Mouse (Mus musculus): ENCODE results near the gene Agbl3. TPM values are rescaled to one million over a fixed set of nuclear protein-coding genes. Genes with fewer than 3 reads are reported as not detected.

Gene Agbl3
- total RNA-seq, 1 experiment from 2014 or later = 6.1 TPM

DNA sequence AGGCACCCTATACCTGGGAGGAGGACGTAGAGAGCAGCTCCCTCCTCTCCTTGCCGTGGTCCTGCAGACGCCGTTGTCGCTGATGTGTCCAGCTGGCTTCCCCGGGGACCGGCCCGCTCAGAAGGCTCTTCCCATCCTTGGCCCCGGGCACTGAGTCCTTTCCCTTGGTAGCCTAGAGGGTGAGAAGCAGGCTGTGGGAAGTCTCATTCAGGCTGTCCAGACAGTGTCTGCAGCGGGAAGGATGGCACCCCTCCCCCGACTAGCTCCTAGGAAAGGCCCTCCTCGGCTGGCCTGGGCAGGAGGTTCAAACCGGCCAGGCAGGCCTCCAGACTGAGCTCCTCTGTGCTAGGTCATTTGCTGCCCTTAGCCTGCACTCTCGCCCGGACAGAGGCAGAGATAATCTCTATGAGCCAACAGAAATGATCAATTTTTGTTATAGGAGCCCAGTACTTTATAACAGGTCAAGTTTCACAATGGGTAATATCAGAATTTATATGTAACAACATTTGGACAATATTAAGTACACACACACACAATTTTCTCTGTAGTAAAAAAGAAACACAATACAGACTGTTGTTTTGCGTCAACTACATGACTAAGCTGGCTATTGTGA is 116.0 kb downstream of the Agbl3 start:
- no peak for ATAC-seq (ENCODE audit: extremely low read depth, insufficient number of reproducible peaks, low FRiP score, poor library complexity, severe bottlenecking)

DNA sequence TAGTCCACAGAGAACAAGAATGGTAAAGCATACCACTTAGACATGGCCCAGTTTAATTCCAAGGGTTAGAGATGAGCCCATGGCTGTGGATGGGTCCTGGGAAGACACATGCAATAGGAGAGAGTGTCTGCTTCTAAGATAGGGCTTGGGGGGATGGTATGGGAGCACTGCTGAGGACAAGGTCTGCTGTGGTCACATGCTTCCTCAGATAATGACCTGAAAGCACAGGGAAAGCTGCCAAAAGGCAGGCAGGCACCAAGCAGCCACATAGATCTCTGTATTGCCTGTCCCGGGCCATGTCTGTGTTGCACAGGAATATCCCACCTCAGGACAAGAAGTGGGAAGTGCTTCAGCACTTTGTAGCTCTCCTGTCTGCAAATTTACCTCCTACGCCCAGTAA is 118.9 kb downstream of the Agbl3 start:
- ATAC-seq (ENCODE audit: extremely low read depth, insufficient number of reproducible peaks, low FRiP score, poor library complexity, severe bottlenecking) = no peak

DNA sequence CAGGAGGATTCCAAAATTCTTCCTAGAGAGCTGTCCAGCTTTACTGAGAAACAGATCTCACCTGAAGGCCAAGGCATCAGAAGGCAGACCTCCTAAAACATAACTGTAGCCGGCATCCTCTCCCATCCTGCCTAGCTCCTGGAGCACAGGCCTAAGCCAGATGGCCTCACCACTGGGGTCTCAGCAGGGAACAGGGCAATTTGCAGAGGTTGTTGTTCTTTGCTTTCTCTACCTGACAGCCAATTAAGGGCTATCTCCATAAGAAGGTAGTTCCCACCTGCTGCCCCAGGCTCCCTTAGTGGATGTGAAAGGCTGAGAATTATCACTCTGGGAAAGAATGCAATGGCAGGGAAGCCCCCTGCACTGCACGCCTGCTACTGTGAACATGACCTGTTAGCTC is 120.8 kb downstream of the Agbl3 start:
- no peak for ATAC-seq (ENCODE audit: extremely low read depth, insufficient number of reproducible peaks, low FRiP score, poor library complexity, severe bottlenecking)

DNA sequence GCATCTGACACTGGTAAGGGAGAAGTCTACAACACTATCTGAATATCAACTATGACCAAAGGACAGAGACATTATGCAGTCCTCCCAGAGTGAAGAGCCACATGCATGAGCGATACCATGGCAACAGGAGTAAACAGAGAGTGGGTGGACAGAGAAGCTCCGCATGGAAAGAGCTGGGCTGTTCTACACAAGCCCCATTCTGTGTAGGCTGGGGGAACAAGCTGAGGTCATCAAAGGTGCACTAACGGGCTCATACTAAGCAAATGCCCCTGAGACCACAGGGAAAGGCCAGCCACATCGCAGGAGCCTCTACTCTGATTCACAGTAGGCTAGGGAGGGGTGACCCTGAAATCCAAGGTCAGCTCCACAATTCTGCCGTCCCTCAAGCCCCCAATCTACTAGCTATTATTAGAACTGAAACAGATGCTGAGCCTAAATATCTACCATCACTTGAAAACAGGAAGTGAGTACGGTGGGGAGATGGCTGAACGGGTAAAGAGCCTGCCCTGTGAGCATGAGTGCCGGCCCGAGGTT is 121.7 kb downstream of the Agbl3 start:
- peak; percentile 68 for ATAC-seq (ENCODE audit: extremely low read depth, insufficient number of reproducible peaks, low FRiP score, poor library complexity, severe bottlenecking)

DNA sequence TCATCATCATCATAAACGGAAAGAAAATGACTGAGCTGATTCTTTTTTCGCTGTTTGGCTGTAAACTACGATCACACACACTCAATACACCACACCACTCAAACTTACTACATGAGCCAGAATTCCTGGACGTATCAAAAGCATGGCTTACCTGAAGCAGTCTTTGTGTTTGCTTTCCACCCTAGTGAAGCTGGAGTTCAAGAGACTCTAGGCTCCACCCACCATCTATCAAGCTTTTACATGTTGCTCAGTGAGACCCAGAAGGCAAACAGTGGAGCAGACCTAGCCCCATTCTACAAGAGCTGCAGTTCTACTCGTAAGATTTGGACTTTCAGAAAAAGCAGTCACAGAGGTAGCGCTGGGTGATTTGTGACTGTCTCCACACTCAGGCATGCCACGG is 122.3 kb downstream of the Agbl3 start:
- ATAC-seq (ENCODE audit: extremely low read depth, insufficient number of reproducible peaks, low FRiP score, poor library complexity, severe bottlenecking) = no peak

DNA sequence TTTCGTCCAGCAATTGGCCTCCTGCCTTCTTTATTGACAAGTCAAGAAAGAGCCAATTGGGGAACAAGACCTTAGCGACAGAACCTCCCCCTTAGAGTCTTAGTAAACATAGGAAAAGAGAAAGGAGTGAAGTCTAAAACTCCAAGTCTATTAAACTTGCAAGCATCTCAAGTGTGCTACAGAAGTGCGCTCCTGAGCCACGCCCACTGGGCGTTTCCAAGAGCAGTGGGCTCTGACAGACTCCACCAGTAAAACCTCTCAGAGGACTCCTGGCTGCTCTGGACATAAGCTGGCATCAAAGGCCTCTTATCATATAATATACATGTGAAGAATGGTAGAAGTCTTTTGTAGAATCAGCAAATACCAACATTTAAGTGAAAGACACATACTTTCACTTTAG is 123.2 kb downstream of the Agbl3 start:
- ATAC-seq (ENCODE audit: extremely low read depth, insufficient number of reproducible peaks, low FRiP score, poor library complexity, severe bottlenecking) = no peak

DNA sequence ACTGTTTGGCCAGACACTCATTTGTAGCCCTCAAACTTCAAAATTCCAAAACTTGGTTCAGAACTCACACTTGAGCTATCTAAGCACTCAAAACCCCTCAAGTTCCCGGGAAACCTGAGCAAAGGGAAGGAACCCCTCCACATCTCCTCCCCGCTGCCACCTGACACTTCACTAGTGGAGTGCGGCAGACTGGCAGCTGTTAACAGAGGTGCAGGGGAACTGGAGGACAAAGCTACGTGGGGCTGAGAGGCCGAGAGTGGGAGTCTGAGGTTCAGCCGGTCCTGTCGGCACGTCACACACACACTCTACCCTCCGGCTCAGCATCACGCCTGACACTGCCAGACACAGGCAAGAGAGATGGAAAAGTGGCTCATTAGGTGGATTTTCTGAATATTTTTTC is 123.6 kb downstream of the Agbl3 start:
- no peak for ATAC-seq (ENCODE audit: extremely low read depth, insufficient number of reproducible peaks, low FRiP score, poor library complexity, severe bottlenecking)

DNA sequence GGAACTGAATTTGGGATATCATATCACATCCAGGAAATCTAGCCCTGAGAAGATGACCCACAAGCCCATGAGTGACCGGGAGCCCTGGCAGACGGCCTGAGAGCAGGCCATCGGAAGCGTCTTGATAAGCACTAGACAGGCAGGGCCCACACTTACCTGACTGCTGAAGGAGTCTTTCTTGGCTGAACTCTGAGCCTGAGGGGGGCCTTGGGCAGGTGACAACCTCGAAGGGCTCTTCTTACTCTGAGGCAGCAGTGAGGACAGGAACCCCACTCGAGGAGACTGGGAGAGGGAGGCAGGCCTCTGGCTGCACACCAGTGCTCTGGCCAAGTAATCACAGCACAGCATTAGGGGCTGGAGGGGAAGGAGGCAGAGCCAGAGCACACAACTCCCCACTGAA is 124.1 kb downstream of the Agbl3 start:
- no peak for ATAC-seq (ENCODE audit: extremely low read depth, insufficient number of reproducible peaks, low FRiP score, poor library complexity, severe bottlenecking)

DNA sequence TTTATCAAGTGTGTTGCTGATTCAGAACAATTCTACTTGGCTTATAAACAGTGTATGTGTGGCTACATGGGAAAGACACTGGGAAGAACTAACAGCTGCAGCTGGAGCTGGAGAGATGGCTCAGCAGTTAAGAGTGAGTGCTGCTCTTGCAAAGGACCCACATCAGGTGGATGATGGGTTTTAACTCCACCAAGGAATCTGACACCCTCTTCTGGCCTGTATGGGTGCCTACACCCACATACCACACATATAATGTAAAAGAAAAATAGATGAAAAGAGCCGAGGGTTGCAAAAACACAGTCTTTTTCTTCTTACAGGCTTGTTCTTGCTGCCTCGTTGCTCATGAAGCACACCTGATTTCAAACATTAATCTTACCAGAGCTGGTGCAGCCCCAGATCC is 125.9 kb downstream of the Agbl3 start:
- no peak for ATAC-seq (ENCODE audit: extremely low read depth, insufficient number of reproducible peaks, low FRiP score, poor library complexity, severe bottlenecking)

DNA sequence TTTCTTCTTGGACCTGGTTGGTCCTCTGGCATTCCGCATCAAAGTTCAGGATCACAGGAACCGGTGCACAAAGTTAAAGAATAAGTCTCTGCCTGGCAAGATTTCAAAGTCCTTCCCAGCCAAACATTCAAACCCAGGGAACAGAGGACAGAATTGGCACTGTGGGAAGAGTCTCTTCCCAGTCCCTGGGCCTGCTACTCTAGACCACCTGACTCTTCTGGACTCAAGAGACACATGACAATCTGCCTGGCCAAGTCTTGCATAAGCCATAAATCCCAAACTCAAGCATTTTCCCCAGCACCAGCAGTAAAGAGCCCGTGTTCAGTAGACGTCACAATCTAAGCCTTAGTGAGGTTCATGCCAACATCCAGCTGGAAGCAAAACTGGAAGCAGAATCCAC is 126.4 kb downstream of the Agbl3 start:
- ATAC-seq (ENCODE audit: extremely low read depth, insufficient number of reproducible peaks, low FRiP score, poor library complexity, severe bottlenecking) = no peak

DNA sequence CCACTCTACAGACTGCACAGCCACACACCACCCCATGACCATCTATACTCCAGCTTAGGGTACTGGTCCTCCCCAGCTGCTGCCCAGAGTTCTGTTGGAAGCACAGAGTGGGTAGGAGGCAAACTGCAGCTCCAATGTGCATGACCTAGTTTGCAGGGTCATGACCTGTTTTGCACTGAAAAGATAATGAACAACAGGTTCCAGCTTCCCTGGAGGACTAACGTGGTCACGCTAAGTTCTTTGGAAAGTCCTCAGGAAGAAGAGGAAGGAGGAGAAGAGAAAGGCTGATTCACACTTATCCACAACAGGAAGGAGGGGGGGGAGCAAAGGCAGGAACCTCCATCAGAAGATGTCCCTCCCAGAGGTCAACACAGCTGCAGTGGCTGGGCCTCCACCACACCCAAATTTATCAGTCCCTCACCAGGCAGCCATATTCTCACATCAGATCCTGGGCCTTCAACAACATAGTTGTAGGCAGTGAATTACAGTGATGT is 126.9 kb downstream of the Agbl3 start:
- no peak for ATAC-seq (ENCODE audit: extremely low read depth, insufficient number of reproducible peaks, low FRiP score, poor library complexity, severe bottlenecking)

DNA sequence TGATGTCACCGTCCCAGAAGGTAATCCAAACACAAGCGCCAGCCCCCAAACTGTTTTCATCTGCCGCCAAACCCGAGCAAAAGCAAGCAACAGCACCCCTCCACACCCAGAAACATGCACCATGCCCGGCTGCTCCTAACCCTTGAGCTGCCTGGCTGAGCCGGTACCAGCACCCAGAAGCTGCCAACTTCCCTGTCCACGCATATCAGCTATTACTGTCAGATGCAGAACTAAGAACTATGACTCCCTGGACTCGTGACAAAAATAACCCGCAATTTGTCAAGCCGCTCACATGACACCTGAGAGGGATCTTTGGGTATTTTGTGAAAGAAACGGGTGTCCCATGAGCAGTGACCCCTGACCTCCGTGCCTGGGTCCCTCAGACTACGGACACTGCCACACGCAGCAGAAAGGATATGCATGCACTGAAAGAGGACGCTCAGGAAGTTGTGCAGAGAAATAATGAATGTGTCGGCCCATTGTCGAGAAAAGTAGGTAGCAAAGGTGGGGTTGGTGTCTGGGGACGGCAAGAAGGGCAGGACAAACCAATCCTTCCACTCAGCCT is 127.5 kb downstream of the Agbl3 start:
- ATAC-seq (ENCODE audit: extremely low read depth, insufficient number of reproducible peaks, low FRiP score, poor library complexity, severe bottlenecking) = no peak

Other genes starting within 250 kb of the Agbl3 start
- 6.8 and 7.7 TPM in 2 replicates for gene Cald1, start 181.9 kb upstream of the Agbl3 start, total RNA-seq (2017)
- 24.3 and 26.1 TPM in 2 replicates for gene Tmem140, start 82.7 kb downstream of the Agbl3 start, total RNA-seq (2017)
- gene Cyren, start 97.6 kb downstream of the Agbl3 start, total RNA-seq (2017) = 11.5 and 15.1 TPM in 2 replicates
- 32.7 and 34.8 TPM in 2 replicates for gene Wdr91, start 130.4 kb downstream of the Agbl3 start, total RNA-seq (2017)
- gene Stra8, start 139.7 kb downstream of the Agbl3 start, total RNA-seq (2017) = not detected in 2 replicates
- gene Slc23a4, start 208.0 kb downstream of the Agbl3 start, total RNA-seq (2017) = 0.23 and 0.61 TPM in 2 replicates

All from neutrophil, adult 5-6 weeks (primary cell).